26 mouse cellular contexts compared by ENCODE assay signal in the genomic region with DNA sequence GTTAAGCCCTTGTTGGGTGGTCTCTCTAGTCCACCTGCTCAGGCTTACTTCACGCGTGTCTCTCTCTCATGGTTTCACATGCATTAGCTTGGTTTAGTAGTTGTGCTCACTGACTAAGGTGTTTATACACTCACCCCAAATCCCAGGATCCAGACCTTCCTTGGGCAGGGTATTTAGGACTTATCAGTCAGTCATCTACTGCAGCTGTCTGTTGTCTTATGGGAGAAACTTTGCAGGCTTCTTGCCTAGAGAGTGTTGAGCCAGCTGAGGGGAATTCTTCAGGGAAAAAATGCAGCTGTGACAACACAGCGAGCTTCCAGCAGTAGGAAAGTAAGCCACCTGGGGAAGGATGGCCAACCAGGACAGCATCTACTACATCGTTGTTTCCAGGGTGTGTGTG. TPM values are rescaled to one million over a fixed set of nuclear protein-coding genes. Genes with fewer than 3 reads are reported as not detected.
DNase-seq lines count a peak whose midpoint lies in the region; ATAC-seq and TF ChIP-seq lines count a peak whose summit lies in the region.
"Had no signal": no experiment of that assay in that cellular context is flagged by ENCODE, and none has a peak within 500 bp of the region (broad histone marks: within the 10 kb centered on the region; RNA-seq: fewer than 3 reads in every experiment).

No protein-coding gene starts in this region.

- H3K36me3 ChIP-seq in heart, embryonic 12.5 days = peaks cover 8% of the 10 kb centered on the region; the same call in 1 of the 2 replicates
- peaks cover 13% of the 10 kb centered on the region for H3K36me3 ChIP-seq in limb, embryonic 12.5 days
- H3K36me3 ChIP-seq in limb, embryonic 10.5 days = peaks cover 16% of the 10 kb centered on the region
- H3K36me3 ChIP-seq in embryonic facial prominence, embryonic 14.5 days (ENCODE audit: control insufficient read depth, insufficient read depth, low read length) = peaks cover 10% of the 10 kb centered on the region; the same call in 1 of the 2 replicates
- H3K36me3 ChIP-seq: G1E; heart, embryonic 15.5 days had no signal

- no peaks in the 10 kb centered on the region for H3K9me3 ChIP-seq in heart, embryonic 12.5 days (replicated peaks)
- H3K9me3 ChIP-seq in limb, embryonic 12.5 days = no peaks in the 10 kb centered on the region
- no peaks in the 10 kb centered on the region for H3K9me3 ChIP-seq in limb, embryonic 10.5 days (replicated peaks)
- no peaks in the 10 kb centered on the region for H3K9me3 ChIP-seq in embryonic facial prominence, embryonic 14.5 days (ENCODE audit: control insufficient read depth, low read length)
- H3K9me3 ChIP-seq: embryonic facial prominence, embryonic 15.5 days; G1E; heart, embryonic 15.5 days; hindbrain, embryonic 12.5 days; hindbrain, embryonic 15.5 days had no signal

- H3K9ac ChIP-seq in heart, embryonic 12.5 days = no peak overlapping the region
- H3K9ac ChIP-seq in limb, embryonic 12.5 days (replicated peaks) = no peak overlapping the region
- H3K9ac ChIP-seq in embryonic facial prominence, embryonic 14.5 days (ENCODE audit: low read depth, low read length) = no peak overlapping the region
- H3K9ac ChIP-seq: embryonic facial prominence, embryonic 15.5 days; forebrain, postnatal 0 days; heart, embryonic 15.5 days; hindbrain, embryonic 12.5 days; hindbrain, embryonic 15.5 days had no signal

- DNase-seq in heart, adult 11 months = peak; percentile 61
- DNase-seq in limb, embryonic 10.5 days (ENCODE audit: low spot score) = no peak
- peak; percentile 37 for DNase-seq in embryonic facial prominence, embryonic 14.5 days (ENCODE audit: low spot score)
- DNase-seq in frontal cortex, postnatal 36 days (ENCODE audit: low spot score in 2 of 2) = no peak
- DNase-seq in gastrocnemius, adult 2 months = no peak
- DNase-seq: adrenal gland, adult 2 months; adrenal gland, postnatal 14 days; B cell, adult 2 months; cerebellum, adult 11 months; cerebellum, adult 2 months; cerebellum, adult 9-11 months; cerebellum, postnatal 25 days; forebrain, postnatal 0 days; gastrocnemius, postnatal 10 days; gastrocnemius, postnatal 36 days; heart, postnatal 14 days had no signal

- ATAC-seq in heart, embryonic 12.5 days (ENCODE audit: insufficient number of reproducible peaks, low FRiP score) = no peak
- ATAC-seq in limb, embryonic 12.5 days (ENCODE audit: insufficient number of reproducible peaks, insufficient read depth, low FRiP score, low TSS enrichment, low read depth) = peak; percentile 56; the same call in 1 of the 2 replicates
- peak; percentile 55; the same call in 1 of the 2 replicates for ATAC-seq in embryonic facial prominence, embryonic 14.5 days (ENCODE audit: low read depth)
- ATAC-seq: forebrain, embryonic 14.5 days; forebrain, postnatal 0 days had no signal

- no peak overlapping the region for H3K4me3 ChIP-seq in heart, embryonic 12.5 days
- no peak overlapping the region for H3K4me3 ChIP-seq in limb, embryonic 12.5 days (replicated peaks)
- no peak overlapping the region for H3K4me3 ChIP-seq in limb, embryonic 10.5 days
- no peak overlapping the region for H3K4me3 ChIP-seq in embryonic facial prominence, embryonic 14.5 days (ENCODE audit: low read depth, low read length)
- no peak overlapping the region for H3K4me3 ChIP-seq in gastrocnemius, adult 2 months
- H3K4me3 ChIP-seq: embryonic facial prominence, embryonic 15.5 days; heart, embryonic 15.5 days; hindbrain, embryonic 12.5 days; hindbrain, embryonic 15.5 days had no signal

- peaks cover 15% of the 10 kb centered on the region for H3K4me1 ChIP-seq in heart, embryonic 12.5 days (replicated peaks)
- peaks cover 4% of the 10 kb centered on the region; the same call in 1 of the 2 replicates for H3K4me1 ChIP-seq in limb, embryonic 12.5 days (replicated peaks)
- H3K4me1 ChIP-seq in limb, embryonic 10.5 days = 0 out of 2 replicates have a peak, but pooled peaks cover 5% of the 10 kb centered on the region
- H3K4me1 ChIP-seq in embryonic facial prominence, embryonic 14.5 days (ENCODE audit: control insufficient read depth, insufficient read depth, low read length) = no peaks in the 10 kb centered on the region; the same call in 1 of the 2 replicates
- H3K4me1 ChIP-seq: hindbrain, embryonic 15.5 days had no signal

- no peak overlapping the region for H3K27ac ChIP-seq in heart, embryonic 12.5 days (ENCODE audit: poor library complexity, severe bottlenecking)
- no peak overlapping the region for H3K27ac ChIP-seq in limb, embryonic 12.5 days
- no peak overlapping the region for H3K27ac ChIP-seq in limb, embryonic 10.5 days
- no peak overlapping the region for H3K27ac ChIP-seq in embryonic facial prominence, embryonic 14.5 days (replicated peaks; ENCODE audit: low read depth, low read length)
- H3K27ac ChIP-seq in gastrocnemius, adult 2 months = no peak overlapping the region
- H3K27ac ChIP-seq: embryonic facial prominence, embryonic 15.5 days; heart, embryonic 15.5 days; hindbrain, embryonic 12.5 days; hindbrain, embryonic 15.5 days had no signal

- intact Hi-C loops in gastrocnemius, adult 2 months (cut with DNase I) = no loop called here

- H3K4me2 ChIP-seq in heart, embryonic 12.5 days = no peak overlapping the region
- no peak overlapping the region for H3K4me2 ChIP-seq in limb, embryonic 12.5 days
- no peak overlapping the region for H3K4me2 ChIP-seq in embryonic facial prominence, embryonic 14.5 days (ENCODE audit: low read depth, low read length)
- H3K4me2 ChIP-seq: embryonic facial prominence, embryonic 15.5 days; heart, embryonic 11.5 days; heart, embryonic 15.5 days; hindbrain, embryonic 12.5 days; hindbrain, embryonic 15.5 days had no signal

- 64% methylated on average over 4 of the region's 4 CpGs for WGBS in heart, embryonic 12.5 days
- 71% methylated on average over 4 of the region's 4 CpGs for WGBS in limb, embryonic 12.5 days
- 89% methylated on average over 4 of the region's 4 CpGs for WGBS in limb, embryonic 10.5 days
- 44% methylated on average over 4 of the region's 4 CpGs for WGBS in embryonic facial prominence, embryonic 14.5 days

- H3K27me3 ChIP-seq in heart, embryonic 12.5 days (replicated peaks) = no peaks in the 10 kb centered on the region
- H3K27me3 ChIP-seq in limb, embryonic 12.5 days = no peaks in the 10 kb centered on the region
- H3K27me3 ChIP-seq in limb, embryonic 10.5 days (ENCODE audit: low read depth, poor library complexity, severe bottlenecking) = no peaks in the 10 kb centered on the region
- H3K27me3 ChIP-seq in embryonic facial prominence, embryonic 14.5 days (replicated peaks; ENCODE audit: control insufficient read depth, insufficient read depth, low read length) = no peaks in the 10 kb centered on the region
- H3K27me3 ChIP-seq: CH12.LX; embryonic facial prominence, embryonic 15.5 days; heart, embryonic 15.5 days; hindbrain, embryonic 12.5 days; hindbrain, embryonic 15.5 days had no signal

- TF ChIP-seq CTCF in gastrocnemius, adult 2 months (IDR thresholded peaks at IDR 0.05) = no peak

RNA-seq across cellular contexts. Expression of gene Dtnb, which starts 13.3 kb away (rescaled TPM):
- polyA plus RNA-seq in heart, embryonic 12.5 days (2016; fragmentation: Nextera tagmentation; extraction: Ambion mirVana) = 20.5 and 22.9 TPM in 2 replicates
- polyA plus RNA-seq in limb, embryonic 12.5 days (2016; fragmentation: Nextera tagmentation; extraction: Ambion mirVana) = 47.6 TPM in 2 replicates
- 42.7 and 43.7 TPM in 2 replicates for polyA plus RNA-seq in limb, embryonic 10.5 days (2016; fragmentation: Nextera tagmentation; extraction: Ambion mirVana)
- polyA plus RNA-seq in embryonic facial prominence, embryonic 14.5 days (2014; fragmentation: Nextera tagmentation; extraction: Ambion mirVana) = 27.4 and 36.4 TPM in 2 replicates
- total RNA-seq in gastrocnemius, adult 2 months (2021) = 10 to 100 TPM in 1 of 2 experiments, 1 to 10 TPM in 1; 2.1 to 11.7 TPM
- polyA plus RNA-seq: G1E had no signal

Comparison
In these comparisons a context has a peak if more than half of its experiments do, and no peak if none do; other contexts are left out.
1. DNase-seq: peak in heart, adult 11 months (single experiment) and embryonic facial prominence, embryonic 14.5 days (single experiment); none in limb, embryonic 10.5 days (single experiment), frontal cortex, postnatal 36 days (0 of 2) and gastrocnemius, adult 2 months (single experiment).